Mouse (Mus musculus): ENCODE data around the gene Sertad4.

Gene Sertad4

GRCm38 (mm10) chr1:192806168-192807157, 49.1 kb downstream of the Sertad4 start:
- no peak for DNase-seq (ENCODE audit: low spot score)

- no peak for DNase-seq (ENCODE audit: low spot score)
Observed at GRCm38 (mm10) chr1:192800338-192800737, 55.2 kb downstream of the Sertad4 start.

- peak; percentile 83 for DNase-seq (ENCODE audit: low spot score)
Observed at GRCm38 (mm10) chr1:192799165-192799991, 56.2 kb downstream of the Sertad4 start.

- no peak for DNase-seq (ENCODE audit: low spot score)
Observed at GRCm38 (mm10) chr1:192798212-192799164, 57.1 kb downstream of the Sertad4 start.

GRCm38 (mm10) chr1:192797011-192797274, 58.6 kb downstream of the Sertad4 start:
- DNase-seq (ENCODE audit: low spot score), result no peak

GRCm38 (mm10) chr1:192796201-192797010, 59.1 kb downstream of the Sertad4 start:
- DNase-seq (ENCODE audit: low spot score), result peak; percentile 68

GRCm38 (mm10) chr1:192794957-192795745, 60.4 kb downstream of the Sertad4 start:
- no peak for DNase-seq (ENCODE audit: low spot score)
